Mouse (Mus musculus): ENCODE measurements around the gene Dhdh.
"Not testable (repeated sequence)": the region's sequence is repeated elsewhere in the genome, so short reads cannot be mapped to it uniquely, and the experiment has no call there.

DNA sequence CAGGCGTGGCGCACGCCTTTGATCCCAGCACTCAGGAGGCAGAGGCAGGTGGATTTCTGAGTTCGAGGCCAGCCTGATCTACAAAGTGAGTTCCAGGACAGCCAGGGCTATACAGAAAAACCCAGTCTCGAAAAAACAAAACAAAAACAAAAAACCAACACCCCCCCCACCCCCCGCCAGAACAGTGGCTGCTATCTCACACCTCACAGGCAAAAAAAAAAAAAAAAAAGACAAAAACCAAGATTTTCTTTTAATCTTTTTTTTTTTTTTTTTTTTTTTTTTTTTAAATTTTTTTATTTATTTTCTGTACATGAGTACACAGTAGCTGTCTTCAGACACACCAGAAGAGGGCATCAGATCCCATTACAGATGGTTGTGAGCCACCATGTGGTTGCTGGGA is 38.6 kb upstream of the Dhdh start:
- not testable (repeated sequence) for TF ChIP-seq CTCF (IDR thresholded peaks at IDR 0.05; ENCODE audit: extremely low read depth, insufficient read length, insufficient replicate concordance, low read depth, low read length); POLR2A (IDR thresholded peaks at IDR 0.05; ENCODE audit: low read depth, low read length)
